Mouse (Mus musculus) midbrain, embryonic 14.5 days (tissue): ENCODE measurements around the gene Rab23. TPM values are rescaled to one million over a fixed set of nuclear protein-coding genes. Genes with fewer than 3 reads are reported as not detected.

Experiments used
- ATAC-seq: fragments of 200-750 bp; cut with Nextera tagmentation; 2 replicates; pipeline ENCODE4 v1.8.0; 2017; ENCODE audit warnings: moderate number of reproducible peaks, moderate library complexity; ENCODE audit not compliant: low FRiP score, low TSS enrichment
- DNase-seq: peaks from one replicate; pipeline ENCODE4 v3.0.0-alpha.2; 2015
- H3K27ac ChIP-seq: fragments of 300-500 bp; sonication (generic); replicated peaks from 2 replicates; pipeline ENCODE4 v1.5.1; 2014; ENCODE audit warnings: mild to moderate bottlenecking, low read depth, low read length, moderate library complexity
- H3K27me3 ChIP-seq: fragments of 300-500 bp; sonication (generic); 2 replicates; pipeline ENCODE4 v1.6.1; 2014; ENCODE audit warnings: low read length, control low read depth, mixed read lengths; ENCODE audit not compliant: control insufficient read depth, insufficient read depth
- H3K36me3 ChIP-seq: fragments of 300-500 bp; sonication (generic); 2 replicates; pipeline ENCODE4 v1.6.1; 2014; ENCODE audit warnings: low read length, control low read depth; ENCODE audit not compliant: control insufficient read depth, insufficient read depth
- H3K4me1 ChIP-seq: fragments of 300-500 bp; sonication (generic); 2 replicates; pipeline ENCODE4 v1.6.1; 2014; ENCODE audit warnings: mild to moderate bottlenecking, antibody characterized with exemption, low read length, control low read depth; ENCODE audit not compliant: control insufficient read depth, insufficient read depth
- H3K4me2 ChIP-seq: fragments of 300-500 bp; sonication (generic); 2 replicates; pipeline ENCODE4 v1.6.1; 2014; ENCODE audit warnings: mild to moderate bottlenecking, low read length, moderate library complexity
- H3K4me3 ChIP-seq: fragments of 300-500 bp; sonication (generic); replicated peaks from 2 replicates; pipeline ENCODE4 v1.5.1; 2014; ENCODE audit warnings: low read depth, low read length
- H3K9ac ChIP-seq: fragments of 300-500 bp; sonication (generic); replicated peaks from 2 replicates; pipeline ENCODE4 v1.6.1; 2014; ENCODE audit warnings: mild to moderate bottlenecking, low read length, moderate library complexity
- H3K9me3 ChIP-seq: fragments of 300-500 bp; sonication (generic); 2 replicates; pipeline ENCODE4 v1.6.1; 2016; ENCODE audit warnings: low read length, control low read depth, mixed read lengths; ENCODE audit not compliant: control insufficient read depth
- WGBS: fragments of 180-500 bp; shearing (Covaris S2); extraction: QIAGEN DNeasy Blood & Tissue Kit; methylation state at CpG from one replicate; pipeline ENCODE4 v1.1.7; 2014; 5-methylcytosine and 5-hydroxymethylcytosine counted together
- polyA plus RNA-seq: library from polyadenylated mRNA; unstranded; fragments of >200 nt; fragmentation: Nextera tagmentation; extraction: Ambion mirVana; gene quantifications from 2 replicates; pipeline ENCODE4 v1.2.1, GENCODE M21; 2014

The Rab23 gene
- polyA plus RNA-seq, 1 experiment from 2014 or later: 29.9 TPM

GRCm38 (mm10) chr1:33768091-33768787, 48.6 kb downstream of the Rab23 start:
- no peaks in the 10 kb centered on the region for H3K27me3 ChIP-seq
- no peak overlapping the region for H3K9ac ChIP-seq
- DNase-seq (no peak), ATAC-seq (no peak)
- no peak overlapping the region for H3K27ac ChIP-seq
- WGBS: 39% methylated on average over 1 of the region's 1 CpGs
- no peak overlapping the region for H3K4me3 ChIP-seq
- H3K4me1 ChIP-seq: no peaks in the 10 kb centered on the region
- peaks cover 53% of the 10 kb centered on the region for H3K36me3 ChIP-seq
- no peak overlapping the region for H3K4me2 ChIP-seq
- no peaks in the 10 kb centered on the region for H3K9me3 ChIP-seq

GRCm38 (mm10) chr1:33768827-33769226, 49.1 kb downstream of the Rab23 start:
- no peak for DNase-seq
- no peaks in the 10 kb centered on the region for H3K9me3 ChIP-seq
- H3K27ac ChIP-seq: no peak overlapping the region
- H3K27me3 ChIP-seq: no peaks in the 10 kb centered on the region
- no peak overlapping the region for H3K4me3 ChIP-seq
- peaks cover 55% of the 10 kb centered on the region for H3K36me3 ChIP-seq
- H3K9ac ChIP-seq: no peak overlapping the region
- H3K4me2 ChIP-seq: no peak overlapping the region
- no peaks in the 10 kb centered on the region for H3K4me1 ChIP-seq
- ATAC-seq: no peak

GRCm38 (mm10) chr1:33771621-33772020, 51.9 kb downstream of the Rab23 start:
- H3K27me3 ChIP-seq: no peaks in the 10 kb centered on the region
- H3K9me3 ChIP-seq: no peaks in the 10 kb centered on the region
- no peak overlapping the region for H3K9ac ChIP-seq
- DNase-seq (no peak), ATAC-seq (no peak)
- H3K4me2 ChIP-seq: no peak overlapping the region
- H3K4me1 ChIP-seq: no peaks in the 10 kb centered on the region
- peaks cover 63% of the 10 kb centered on the region for H3K36me3 ChIP-seq
- no peak overlapping the region for H3K4me3 ChIP-seq
- H3K27ac ChIP-seq: no peak overlapping the region
- WGBS: 95% methylated on average over 10 of the region's 10 CpGs

GRCm38 (mm10) chr1:33772106-33772505, 52.4 kb downstream of the Rab23 start:
- Histone ChIP-seq H3K9me3 (no peaks in the 10 kb centered on the region), H3K4me1 (no peaks in the 10 kb centered on the region), H3K27me3 (no peaks in the 10 kb centered on the region), H3K4me3 (no peak overlapping the region), H3K36me3 (peaks cover 68% of the 10 kb centered on the region), H3K27ac (no peak overlapping the region), H3K9ac (no peak overlapping the region), H3K4me2 (no peak overlapping the region)
- 97% methylated on average over 9 of the region's 9 CpGs for WGBS
- DNase-seq (no peak), ATAC-seq (no peak)

- peaks cover 52% of the 10 kb centered on the region for H3K36me3 ChIP-seq
- H3K4me2 ChIP-seq: no peak overlapping the region
- ATAC-seq (no peak), DNase-seq (no peak)
- H3K9ac ChIP-seq: no peak overlapping the region
- no peaks in the 10 kb centered on the region for H3K27me3 ChIP-seq
- H3K27ac ChIP-seq: no peak overlapping the region
- 90% methylated on average over 14 of the region's 14 CpGs for WGBS
- H3K4me3 ChIP-seq: no peak overlapping the region
- H3K4me1 ChIP-seq: no peaks in the 10 kb centered on the region
- no peaks in the 10 kb centered on the region for H3K9me3 ChIP-seq
Measured at GRCm38 (mm10) chr1:33776175-33776611, 56.5 kb downstream of the Rab23 start.

- no peak overlapping the region for H3K9ac ChIP-seq
- no peak for DNase-seq
Measured at GRCm38 (mm10) chr1:33784561-33784960, 64.9 kb downstream of the Rab23 start.

GRCm38 (mm10) chr1:33788072-33788471, 68.4 kb downstream of the Rab23 start:
- Histone ChIP-seq H3K27me3 (no peaks in the 10 kb centered on the region), H3K9me3 (no peaks in the 10 kb centered on the region), H3K36me3 (0 out of 2 replicates have a peak, but pooled peaks cover 8% of the 10 kb centered on the region), H3K27ac (no peak overlapping the region), H3K4me1 (no peaks in the 10 kb centered on the region), H3K9ac (no peak overlapping the region), H3K4me2 (no peak overlapping the region), H3K4me3 (no peak overlapping the region)
- WGBS: 86% methylated on average over 5 of the region's 5 CpGs
- DNase-seq: no peak
- ATAC-seq: no peak

More at GRCm38 (mm10) chr1:33784561-33784960, 64.9 kb downstream of the Rab23 start:
- WGBS: 96% methylated on average over 5 of the region's 5 CpGs
- H3K4me3 ChIP-seq: no peak overlapping the region
- H3K36me3 ChIP-seq: peaks cover 25% of the 10 kb centered on the region
- ATAC-seq: no peak
- no peak overlapping the region for H3K4me2 ChIP-seq
- H3K4me1 ChIP-seq: no peaks in the 10 kb centered on the region
- no peaks in the 10 kb centered on the region for H3K9me3 ChIP-seq
- no peaks in the 10 kb centered on the region for H3K27me3 ChIP-seq
- H3K27ac ChIP-seq: no peak overlapping the region

- no peaks in the 10 kb centered on the region for H3K27me3 ChIP-seq
- H3K4me2 ChIP-seq: no peak overlapping the region
- DNase-seq: no peak
- 73% methylated on average over 3 of the region's 3 CpGs for WGBS
- no peaks in the 10 kb centered on the region for H3K9me3 ChIP-seq
- no peak overlapping the region for H3K27ac ChIP-seq
- H3K4me1 ChIP-seq: no peaks in the 10 kb centered on the region
- H3K4me3 ChIP-seq: no peak overlapping the region
- no peak for ATAC-seq
- no peak overlapping the region for H3K9ac ChIP-seq
- H3K36me3 ChIP-seq: 0 out of 2 replicates have a peak, but pooled peaks cover 6% of the 10 kb centered on the region
Measured at GRCm38 (mm10) chr1:33788493-33788892, 68.8 kb downstream of the Rab23 start.
